Mouse (Mus musculus) heart, adult 8-10 months (tissue): Measurements from ENCODE around the gene Fam234a. TPM values are rescaled to one million over a fixed set of nuclear protein-coding genes. Genes with fewer than 3 reads are reported as not detected.
"Not testable (repeated sequence)": the region's sequence is repeated elsewhere in the genome, so short reads cannot be mapped to it uniquely, and the experiment has no call there.

Source experiments
- DNase-seq: peaks from one replicate; pipeline ENCODE4 v3.0.0; 2022; ENCODE audit warnings: low spot score
- total RNA-seq, 4 experiments: library from RNA; stranded (reverse); gene quantifications; 2 replicates each; pipeline ENCODE4 v1.2.4; 2022

The Fam234a gene
- total RNA-seq, 4 experiments from 2014 or later, result 118 to 143 (median 133) TPM

DNA sequence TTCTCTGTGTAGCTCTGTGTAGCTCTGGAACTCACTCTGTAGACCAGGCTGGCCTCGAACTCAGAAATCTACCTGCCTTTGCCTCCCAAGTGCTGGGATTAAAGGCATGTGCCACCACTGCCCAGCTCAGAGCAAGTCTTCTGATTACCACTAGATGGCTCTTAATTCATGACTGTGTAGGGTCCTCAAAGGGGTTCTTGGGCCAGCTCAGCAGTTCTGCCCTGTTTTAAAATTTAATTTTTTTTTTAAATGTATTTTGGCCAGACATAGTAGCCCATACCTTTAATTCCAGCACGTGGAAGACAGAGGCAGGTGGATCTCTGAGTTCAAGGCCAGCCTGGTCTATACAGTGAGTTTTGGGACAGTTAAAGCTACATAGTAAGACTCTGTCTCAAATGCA is 68.8 kb downstream of the Fam234a start:
- DNase-seq, result not testable (repeated sequence)

DNA sequence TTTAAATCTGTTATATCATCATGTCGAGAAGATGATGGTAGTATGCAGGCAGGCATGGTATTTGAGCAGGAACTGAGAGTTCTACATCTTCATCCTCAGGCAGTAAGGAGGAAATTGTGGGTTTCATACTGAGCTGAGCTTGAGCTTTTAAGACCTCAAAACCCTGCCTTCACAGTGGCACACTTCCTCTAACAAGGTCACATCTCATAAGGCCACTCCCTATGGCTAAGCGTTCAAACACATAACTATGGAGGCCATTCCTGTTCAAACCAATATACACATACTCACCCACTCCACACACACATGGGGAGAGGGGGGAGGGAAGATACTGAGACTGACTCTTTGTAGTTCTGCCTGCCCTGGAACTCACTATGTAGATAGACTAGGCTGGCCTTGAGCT is 76.0 kb downstream of the Fam234a start:
- DNase-seq, result peak; percentile 33

DNA sequence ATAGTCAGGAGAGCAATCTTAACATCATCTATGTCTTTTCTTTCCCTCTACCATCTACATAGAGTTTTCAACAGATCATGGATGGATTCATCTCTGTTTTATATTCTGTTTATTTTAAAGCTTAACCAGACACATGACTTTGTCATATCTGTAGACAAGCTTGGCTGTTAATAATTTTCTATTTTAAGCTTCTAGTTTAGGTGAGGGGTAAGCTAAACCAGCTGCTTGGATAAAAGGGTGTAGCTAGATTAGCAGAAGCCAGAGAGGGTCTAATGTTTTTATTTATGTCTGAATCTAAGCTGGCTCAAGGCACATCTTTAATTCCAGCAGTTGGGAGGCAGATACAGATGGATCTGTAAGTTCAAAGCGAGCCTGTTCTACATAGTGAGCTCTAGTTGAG is 81.3 kb downstream of the Fam234a start:
- DNase-seq, result no peak

Other genes with a start within 250 kb of the Fam234a start
- gene Rab11fip3, start 174.7 kb downstream of the Fam234a start, total RNA-seq, result 10 to 100 TPM; 30.0 to 33.6 (median 32.2) TPM
- 10 to 100 TPM; 10.2 to 11.2 (median 11.0) TPM for gene Decr2, start 153.9 kb downstream of the Fam234a start, total RNA-seq
- 1 to 10 TPM; 5.0 to 7.6 (median 5.9) TPM for gene Nme4, start 148.6 kb downstream of the Fam234a start, total RNA-seq
- 1 to 10 TPM; 6.0 to 7.0 (median 6.2) TPM for gene Tmem8, start 130.9 kb downstream of the Fam234a start, total RNA-seq
- 100 to 1,000 TPM; 160 to 201 (median 177) TPM for gene Mrpl28, start 120.7 kb downstream of the Fam234a start, total RNA-seq
- gene Axin1, start 105.6 kb downstream of the Fam234a start, total RNA-seq, result 10 to 100 TPM; 16.1 to 21.6 (median 17.3) TPM
- not detected for gene Pdia2, start 45.2 kb downstream of the Fam234a start, total RNA-seq
- gene Rgs11, start 41.3 kb downstream of the Fam234a start, total RNA-seq, result 1 to 10 TPM in 2 of 4 experiments, under 1 TPM in 1, not detected in 1; 0.16 to 1.4 (median 1.0) TPM
- under 1 TPM; 0.26 to 0.94 (median 0.76) TPM for gene Arhgdig, start 36.5 kb downstream of the Fam234a start, total RNA-seq
- gene Luc7l, start 8.7 kb upstream of the Fam234a start, total RNA-seq, result 10 to 100 TPM in 3 of 4 experiments, 1 to 10 TPM in 1; 10.0 to 16.5 (median 13.8) TPM
- 1 to 10 TPM; 3.6 to 5.1 (median 4.4) TPM for gene Neurl1b, start 170.6 kb upstream of the Fam234a start, total RNA-seq